Mouse (Mus musculus): ENCODE data around the gene D630036H23Rik. TPM values are rescaled to one million over a fixed set of nuclear protein-coding genes. Genes with fewer than 3 reads are reported as not detected.

Gene D630036H23Rik
- polyA plus RNA-seq, 1 experiment from 2014 or later: 3.1 TPM

- no peaks in the 10 kb centered on the region for H3K9me3 ChIP-seq (replicated peaks)
- no peaks in the 10 kb centered on the region for H3K4me1 ChIP-seq
- no peak overlapping the region for H3K27ac ChIP-seq (replicated peaks)
- H3K27me3 ChIP-seq: no peaks in the 10 kb centered on the region
- H3K4me3 ChIP-seq (replicated peaks): no peak overlapping the region
- no peak overlapping the region for H3K4me2 ChIP-seq (replicated peaks)
- H3K36me3 ChIP-seq: no peaks in the 10 kb centered on the region
- WGBS: 50% methylated on average over 4 of the region's 4 CpGs
- H3K9ac ChIP-seq: no peak overlapping the region
- ATAC-seq (ENCODE audit: insufficient number of reproducible peaks, low FRiP score, low TSS enrichment, low read depth): no peak
These were observed 8.6 kb downstream of the D630036H23Rik start for GRCm38 (mm10) chr12:36373237-36373998.

DNA sequence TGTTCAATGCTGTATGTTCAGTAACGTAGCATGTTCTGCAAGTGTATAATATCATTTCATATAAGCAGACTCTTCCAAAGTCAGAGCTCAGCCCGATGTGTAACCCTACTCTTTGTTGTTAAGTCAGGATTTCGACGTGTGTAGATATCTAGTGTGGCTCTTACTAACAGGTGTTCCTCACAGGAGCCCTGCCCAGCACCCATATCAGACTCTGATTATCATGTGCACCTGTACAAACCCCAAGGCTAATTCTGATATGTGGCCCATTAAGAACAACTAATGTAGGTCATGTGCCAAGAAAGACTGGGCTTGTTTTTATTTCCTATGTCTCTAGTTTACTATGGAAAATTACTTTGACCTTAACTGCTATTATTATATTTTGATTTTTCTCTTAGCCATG, 18.0 kb downstream of the D630036H23Rik start:
- no peak overlapping the region for H3K4me2 ChIP-seq (replicated peaks)
- H3K9ac ChIP-seq: no peak overlapping the region
- ATAC-seq (ENCODE audit: insufficient number of reproducible peaks, low FRiP score, low TSS enrichment, low read depth): no peak
- H3K9me3 ChIP-seq (replicated peaks): no peaks in the 10 kb centered on the region
- no peak overlapping the region for H3K27ac ChIP-seq (replicated peaks)
- WGBS: 85% methylated on average over 4 of the region's 4 CpGs
- H3K4me1 ChIP-seq: no peaks in the 10 kb centered on the region
- H3K36me3 ChIP-seq: no peaks in the 10 kb centered on the region
- H3K27me3 ChIP-seq: no peaks in the 10 kb centered on the region
- H3K4me3 ChIP-seq (replicated peaks): no peak overlapping the region

- H3K27me3 ChIP-seq: no peaks in the 10 kb centered on the region
- H3K4me1 ChIP-seq: no peaks in the 10 kb centered on the region
- H3K9me3 ChIP-seq (replicated peaks): no peaks in the 10 kb centered on the region
- H3K27ac ChIP-seq (replicated peaks): no peak overlapping the region
- H3K4me2 ChIP-seq (replicated peaks): no peak overlapping the region
- no peak overlapping the region for H3K4me3 ChIP-seq (replicated peaks)
- H3K9ac ChIP-seq: no peak overlapping the region
- H3K36me3 ChIP-seq: no peaks in the 10 kb centered on the region
- 87% methylated on average over 5 of the region's 5 CpGs for whole genome bisulfite sequencing
- no peak for ATAC-seq (ENCODE audit: insufficient number of reproducible peaks, low FRiP score, low TSS enrichment, low read depth)
These were observed 21.3 kb downstream of the D630036H23Rik start for GRCm38 (mm10) chr12:36360693-36361092.

GRCm38 (mm10) chr12:36360064-36360463, 21.9 kb downstream of the D630036H23Rik start:
- Histone ChIP-seq H3K4me1 (no peaks in the 10 kb centered on the region), H3K9ac (no peak overlapping the region), H3K36me3 (no peaks in the 10 kb centered on the region), H3K27me3 (no peaks in the 10 kb centered on the region), H3K4me3 (replicated peaks) (no peak overlapping the region), H3K9me3 (replicated peaks) (no peaks in the 10 kb centered on the region), H3K4me2 (replicated peaks) (no peak overlapping the region), H3K27ac (replicated peaks) (no peak overlapping the region)
- no peak for ATAC-seq (ENCODE audit: insufficient number of reproducible peaks, low FRiP score, low TSS enrichment, low read depth)
- 54% methylated on average over 3 of the region's 3 CpGs for WGBS

- H3K9me3 ChIP-seq (replicated peaks): no peaks in the 10 kb centered on the region
- ATAC-seq (ENCODE audit: insufficient number of reproducible peaks, low FRiP score, low TSS enrichment, low read depth): no peak
- no peak overlapping the region for H3K9ac ChIP-seq
- no peaks in the 10 kb centered on the region for H3K36me3 ChIP-seq
- 37% methylated on average over 4 of the region's 4 CpGs for WGBS
- H3K4me3 ChIP-seq (replicated peaks): no peak overlapping the region
- no peak overlapping the region for H3K4me2 ChIP-seq (replicated peaks)
- H3K27me3 ChIP-seq: no peaks in the 10 kb centered on the region
- no peaks in the 10 kb centered on the region for H3K4me1 ChIP-seq
- H3K27ac ChIP-seq (replicated peaks): no peak overlapping the region
These were observed 37.9 kb downstream of the D630036H23Rik start for GRCm38 (mm10) chr12:36344131-36344530.

- H3K4me3 ChIP-seq (replicated peaks): no peak overlapping the region
- H3K36me3 ChIP-seq: no peaks in the 10 kb centered on the region
- H3K9me3 ChIP-seq (replicated peaks): no peaks in the 10 kb centered on the region
- H3K27ac ChIP-seq (replicated peaks): no peak overlapping the region
- H3K4me2 ChIP-seq (replicated peaks): no peak overlapping the region
- H3K27me3 ChIP-seq: no peaks in the 10 kb centered on the region
- WGBS: 71% methylated on average over 9 of the region's 9 CpGs
- no peak for ATAC-seq (ENCODE audit: insufficient number of reproducible peaks, low FRiP score, low TSS enrichment, low read depth)
- no peaks in the 10 kb centered on the region for H3K4me1 ChIP-seq
- no peak overlapping the region for H3K9ac ChIP-seq
These were observed 48.1 kb downstream of the D630036H23Rik start for GRCm38 (mm10) chr12:36333837-36334281.

DNA sequence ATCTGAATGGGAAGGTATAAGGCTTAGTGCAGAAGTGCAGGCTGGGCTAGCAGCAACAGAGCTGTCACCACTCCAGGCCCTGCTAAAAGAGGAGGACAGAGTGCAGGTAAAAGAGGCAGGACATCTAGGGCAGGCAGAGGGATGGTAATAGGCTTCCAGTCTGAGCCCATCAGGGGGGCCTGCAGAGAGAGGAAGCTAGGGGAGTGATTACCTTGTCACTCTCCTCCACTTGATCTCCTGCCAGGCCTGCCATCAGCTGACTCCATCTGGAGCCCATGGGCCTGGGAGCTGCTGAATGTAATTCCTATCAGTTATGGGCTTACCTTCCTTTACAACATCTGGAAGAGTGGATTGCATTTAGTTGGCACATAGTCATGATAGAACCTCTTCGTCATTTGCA, 49.3 kb downstream of the D630036H23Rik start:
- no peaks in the 10 kb centered on the region for H3K36me3 ChIP-seq
- 78% methylated on average over 1 of the region's 1 CpGs for WGBS
- H3K4me3 ChIP-seq (replicated peaks): no peak overlapping the region
- no peak overlapping the region for H3K27ac ChIP-seq (replicated peaks)
- no peaks in the 10 kb centered on the region for H3K27me3 ChIP-seq
- no peak overlapping the region for H3K9ac ChIP-seq
- H3K4me1 ChIP-seq: no peaks in the 10 kb centered on the region
- no peak for ATAC-seq (ENCODE audit: insufficient number of reproducible peaks, low FRiP score, low TSS enrichment, low read depth)
- no peaks in the 10 kb centered on the region for H3K9me3 ChIP-seq (replicated peaks)
- no peak overlapping the region for H3K4me2 ChIP-seq (replicated peaks)

Other genes starting within 250 kb of the D630036H23Rik start
- 34.8 and 35.4 TPM in 2 replicates for gene Ankmy2, start 225.1 kb downstream of the D630036H23Rik start, polyA plus RNA-seq (2015; fragmentation: Nextera tagmentation; extraction: Ambion mirVana)
- gene Bzw2, start 224.1 kb downstream of the D630036H23Rik start, polyA plus RNA-seq (2015; fragmentation: Nextera tagmentation; extraction: Ambion mirVana): 164 and 177 TPM in 2 replicates
- gene Lrrc72, start 128.8 kb downstream of the D630036H23Rik start, polyA plus RNA-seq (2015; fragmentation: Nextera tagmentation; extraction: Ambion mirVana): 0.18 TPM in 1 of 2 replicates, not detected in the other
- gene Sostdc1, start 68.0 kb downstream of the D630036H23Rik start, polyA plus RNA-seq (2015; fragmentation: Nextera tagmentation; extraction: Ambion mirVana): 220 and 230 TPM in 2 replicates
- 13.3 and 15.8 TPM in 2 replicates for gene Ispd, start 731 bp downstream of the D630036H23Rik start, polyA plus RNA-seq (2015; fragmentation: Nextera tagmentation; extraction: Ambion mirVana)

Data from embryonic facial prominence, embryonic 15.5 days (tissue).